Comparison of ENCODE assay signal across 11 mouse cellular contexts in the genomic region with DNA sequence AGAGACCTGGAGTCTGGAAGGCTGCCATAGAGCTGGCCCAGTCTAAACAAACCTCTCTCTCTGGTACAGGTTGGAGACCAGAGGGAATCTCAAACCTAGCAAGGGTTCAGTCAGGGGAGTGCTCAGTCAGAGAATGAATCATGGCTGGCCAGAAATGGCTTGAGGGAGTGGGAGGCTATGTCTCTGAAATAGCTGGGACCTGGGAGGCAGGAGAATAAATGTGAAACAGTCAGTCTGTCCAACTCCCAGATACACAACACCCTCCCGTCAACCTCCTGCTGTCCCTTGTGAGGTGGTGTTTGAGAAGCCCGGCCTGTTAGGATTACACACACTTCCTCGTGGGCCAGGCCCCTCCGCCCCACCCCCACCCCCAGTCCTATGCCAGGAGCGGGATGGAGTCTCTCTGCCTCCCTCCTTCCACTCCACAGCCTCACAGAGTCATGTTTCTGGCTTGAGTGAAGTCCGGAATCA. TPM values are rescaled to one million over a fixed set of nuclear protein-coding genes. Genes with fewer than 3 reads are reported as not detected.
DNase-seq lines count a peak whose midpoint lies in the region; ATAC-seq and TF ChIP-seq lines count a peak whose summit lies in the region.
"Had no signal": no experiment of that assay in that cellular context is flagged by ENCODE, and none has a peak within 500 bp of the region (broad histone marks: within the 10 kb centered on the region; RNA-seq: fewer than 3 reads in every experiment).

No protein-coding gene starts in this region.

- no peaks in the 10 kb centered on the region for H3K36me3 ChIP-seq in kidney, embryonic 14.5 days (ENCODE audit: control insufficient read depth, insufficient read depth, low read length)
- no peaks in the 10 kb centered on the region for H3K36me3 ChIP-seq in embryonic facial prominence, embryonic 14.5 days (ENCODE audit: control insufficient read depth, insufficient read depth, low read length)
- H3K36me3 ChIP-seq in lung, embryonic 16.5 days (ENCODE audit: control insufficient read depth, insufficient read depth, low read length), result no peaks in the 10 kb centered on the region
- no peaks in the 10 kb centered on the region for H3K36me3 ChIP-seq in midbrain, postnatal 0 days (ENCODE audit: insufficient read depth, low read length)

- WGBS in kidney, embryonic 14.5 days, result 13% methylated on average over 6 of the region's 6 CpGs
- WGBS in embryonic facial prominence, embryonic 14.5 days, result 14% methylated on average over 6 of the region's 6 CpGs
- WGBS in lung, embryonic 16.5 days, result 5% methylated on average over 6 of the region's 6 CpGs
- WGBS in midbrain, postnatal 0 days, result 41% methylated on average over 6 of the region's 6 CpGs

- H3K4me3 ChIP-seq in kidney, embryonic 14.5 days (ENCODE audit: low read length), result no peak overlapping the region
- no peak overlapping the region for H3K4me3 ChIP-seq in embryonic facial prominence, embryonic 14.5 days (ENCODE audit: low read depth, low read length)
- no peak overlapping the region for H3K4me3 ChIP-seq in lung, embryonic 16.5 days (ENCODE audit: low read length)
- H3K4me3 ChIP-seq in midbrain, postnatal 0 days (ENCODE audit: low read depth, low read length), result no peak overlapping the region
- H3K4me3 ChIP-seq: forebrain, embryonic 13.5 days; myocyte had no signal

- H3K9me3 ChIP-seq in kidney, embryonic 14.5 days (ENCODE audit: control insufficient read depth, low read length), result no peaks in the 10 kb centered on the region
- H3K9me3 ChIP-seq in embryonic facial prominence, embryonic 14.5 days (ENCODE audit: control insufficient read depth, low read length), result no peaks in the 10 kb centered on the region
- no peaks in the 10 kb centered on the region for H3K9me3 ChIP-seq in lung, embryonic 16.5 days (ENCODE audit: control insufficient read depth, low read length)
- H3K9me3 ChIP-seq in midbrain, postnatal 0 days (ENCODE audit: low read length), result no peaks in the 10 kb centered on the region
- H3K9me3 ChIP-seq: forebrain, embryonic 13.5 days had no signal

- ATAC-seq in kidney, embryonic 14.5 days (ENCODE audit: low FRiP score, low TSS enrichment), result peak; percentile 75
- ATAC-seq in embryonic facial prominence, embryonic 14.5 days (ENCODE audit: low read depth), result peak; percentile 42
- ATAC-seq in lung, embryonic 16.5 days (ENCODE audit: low read depth), result peak; percentile 89
- ATAC-seq in midbrain, postnatal 0 days (ENCODE audit: low FRiP score), result no peak
- ATAC-seq: forebrain, embryonic 13.5 days had no signal

- H3K4me1 ChIP-seq in kidney, embryonic 14.5 days (ENCODE audit: control insufficient read depth, insufficient read depth, low read length), result peaks cover 32% of the 10 kb centered on the region
- H3K4me1 ChIP-seq in embryonic facial prominence, embryonic 14.5 days (ENCODE audit: control insufficient read depth, insufficient read depth, low read length), result peaks cover 30% of the 10 kb centered on the region
- H3K4me1 ChIP-seq in lung, embryonic 16.5 days (replicated peaks; ENCODE audit: control insufficient read depth, insufficient read depth, low read length), result peaks cover 39% of the 10 kb centered on the region
- peaks cover 4% of the 10 kb centered on the region; the same call in 1 of the 2 replicates for H3K4me1 ChIP-seq in midbrain, postnatal 0 days (ENCODE audit: insufficient read depth, low read length)

- DNase-seq in kidney, postnatal 25 days, result no peak
- peak; percentile 60 for DNase-seq in embryonic facial prominence, embryonic 14.5 days (ENCODE audit: low spot score)
- DNase-seq in heart, postnatal 10 days, result peak; percentile 47 to 51
- DNase-seq in spleen, adult 18-20 months, result no peak
- no peak for DNase-seq in urinary bladder, adult 18-20 months (ENCODE audit: low spot score in 2 of 2)
- DNase-seq in midbrain, postnatal 0 days (ENCODE audit: low spot score), result no peak

- H3K9ac ChIP-seq in kidney, embryonic 14.5 days (ENCODE audit: low read depth, low read length), result no peak overlapping the region
- no peak overlapping the region for H3K9ac ChIP-seq in embryonic facial prominence, embryonic 14.5 days (ENCODE audit: low read depth, low read length)
- no peak overlapping the region for H3K9ac ChIP-seq in lung, embryonic 16.5 days (ENCODE audit: low read length)
- H3K9ac ChIP-seq in midbrain, postnatal 0 days (replicated peaks; ENCODE audit: low read length, poor library complexity, severe bottlenecking), result no peak overlapping the region
- H3K9ac ChIP-seq: forebrain, embryonic 13.5 days had no signal

- no peak overlapping the region for H3K4me2 ChIP-seq in kidney, embryonic 14.5 days (replicated peaks; ENCODE audit: low read depth, low read length)
- H3K4me2 ChIP-seq in embryonic facial prominence, embryonic 14.5 days (ENCODE audit: low read depth, low read length), result no peak overlapping the region
- H3K4me2 ChIP-seq in lung, embryonic 16.5 days (ENCODE audit: low read depth, low read length), result no peak overlapping the region
- no peak overlapping the region for H3K4me2 ChIP-seq in midbrain, postnatal 0 days (ENCODE audit: low read depth, low read length, poor library complexity, severe bottlenecking)
- H3K4me2 ChIP-seq: forebrain, embryonic 13.5 days had no signal

- H3K27me3 ChIP-seq in kidney, embryonic 14.5 days (ENCODE audit: control insufficient read depth, insufficient read depth, low read length), result no peaks in the 10 kb centered on the region
- no peaks in the 10 kb centered on the region for H3K27me3 ChIP-seq in embryonic facial prominence, embryonic 14.5 days (replicated peaks; ENCODE audit: control insufficient read depth, insufficient read depth, low read length)
- H3K27me3 ChIP-seq in lung, embryonic 16.5 days (ENCODE audit: control insufficient read depth, insufficient read depth, low read depth, low read length), result no peaks in the 10 kb centered on the region
- no peaks in the 10 kb centered on the region for H3K27me3 ChIP-seq in midbrain, postnatal 0 days (ENCODE audit: insufficient read depth, low read length)
- H3K27me3 ChIP-seq: forebrain, embryonic 13.5 days had no signal

- peak overlapping the region; percentile 85 for H3K27ac ChIP-seq in kidney, embryonic 14.5 days (ENCODE audit: low read depth, low read length)
- H3K27ac ChIP-seq in embryonic facial prominence, embryonic 14.5 days (replicated peaks; ENCODE audit: low read depth, low read length), result peak overlapping the region; percentile 81
- peak overlapping the region; percentile 97 for H3K27ac ChIP-seq in lung, embryonic 16.5 days (ENCODE audit: low read length)
- H3K27ac ChIP-seq in midbrain, postnatal 0 days (ENCODE audit: low read depth, low read length), result no peak overlapping the region
- H3K27ac ChIP-seq: forebrain, embryonic 13.5 days had no signal

- intact Hi-C loops in heart, postnatal 10 days (cut with DNase I), result no loop called here

- TF ChIP-seq CTCF in midbrain, postnatal 0 days (IDR thresholded peaks at IDR 0.05), result no peak

RNA-seq across cellular contexts. Expression of a gene that starts 13.8 kb away (rescaled TPM):
- 2.5 and 3.0 TPM in 2 replicates for polyA plus RNA-seq in kidney, embryonic 14.5 days (2014; fragmentation: Nextera tagmentation; extraction: Ambion mirVana)
- polyA plus RNA-seq in embryonic facial prominence, embryonic 14.5 days (2014; fragmentation: Nextera tagmentation; extraction: Ambion mirVana), result 0.28 and 0.64 TPM in 2 replicates
- under 1 TPM; 0.24 to 0.47 TPM for total RNA-seq in heart, postnatal 10 days (2021)
- polyA plus RNA-seq in lung, embryonic 16.5 days (2015; fragmentation: Nextera tagmentation; extraction: Ambion mirVana), result 0.67 and 1.1 TPM in 2 replicates
- 0.33 TPM in 1 of 2 replicates, not detected in the other for total RNA-seq in midbrain, postnatal 0 days (2014; rRNA removed)
- polyA plus RNA-seq in midbrain, postnatal 0 days (2015; fragmentation: Nextera tagmentation; extraction: Ambion mirVana), result 0.37 and 0.51 TPM in 2 replicates
- total RNA-seq: MEL had no signal
- polyA plus RNA-seq: forebrain, embryonic 13.5 days; myocyte had no signal

RNA-seq across cellular contexts. Expression of a gene that starts 44.6 kb away (rescaled TPM):
- 1.0 and 1.4 TPM in 2 replicates for polyA plus RNA-seq in kidney, embryonic 14.5 days (2014; fragmentation: Nextera tagmentation; extraction: Ambion mirVana)
- 0.92 and 0.93 TPM in 2 replicates for polyA plus RNA-seq in embryonic facial prominence, embryonic 14.5 days (2014; fragmentation: Nextera tagmentation; extraction: Ambion mirVana)
- total RNA-seq in heart, postnatal 10 days (2021), result under 1 TPM; 0.27 to 0.31 TPM
- polyA plus RNA-seq in lung, embryonic 16.5 days (2015; fragmentation: Nextera tagmentation; extraction: Ambion mirVana), result 4.1 and 4.3 TPM in 2 replicates
- total RNA-seq in midbrain, postnatal 0 days (2014; rRNA removed), result 0.11 and 0.33 TPM in 2 replicates
- polyA plus RNA-seq in midbrain, postnatal 0 days (2015; fragmentation: Nextera tagmentation; extraction: Ambion mirVana), result 0.19 TPM in 1 of 2 replicates, not detected in the other
- total RNA-seq: MEL had no signal
- polyA plus RNA-seq: forebrain, embryonic 13.5 days; myocyte had no signal

Comparison
In these comparisons a context has a peak if more than half of its experiments do, and no peak if none do; other contexts are left out.
1. DNase-seq: peak in embryonic facial prominence, embryonic 14.5 days (single experiment) and heart, postnatal 10 days (2 of 2); none in kidney, postnatal 25 days (0 of 2), spleen, adult 18-20 months (0 of 2), urinary bladder, adult 18-20 months (0 of 2) and midbrain, postnatal 0 days (single experiment).